Mouse (Mus musculus) bone marrow, adult 2 months (tissue): ENCODE measurements around the gene Btn1a1. TPM values are rescaled to one million over a fixed set of nuclear protein-coding genes. Genes with fewer than 3 reads are reported as not detected.

ENCODE experiments used
- H3K27ac ChIP-seq: fragments of 200-500 bp; 2 replicates; pipeline ENCODE4 v1.5.1; 2012; ENCODE audit warnings: low read depth, mild to moderate bottlenecking, control low read depth, inconsistent platforms, low read length; ENCODE audit not compliant: control insufficient read depth, poor library complexity, insufficient read depth
- H3K4me1 ChIP-seq: fragments of 200-500 bp; 2 replicates; pipeline ENCODE4 v1.6.1; 2011; ENCODE audit warnings: low read length; ENCODE audit not compliant: control insufficient read depth, insufficient read depth
- H3K4me3 ChIP-seq: fragments of 200-500 bp; replicated peaks from 2 replicates; pipeline ENCODE3; 2011; ENCODE audit warnings: mild to moderate bottlenecking, low read depth, low read length, control low read depth; ENCODE audit not compliant: control insufficient read depth
- CTCF ChIP-seq: fragments of 200-500 bp; IDR thresholded peaks from 2 replicates; pipeline ENCODE4 v1.5.1; 2011; ENCODE audit warnings: low read length, control low read depth; ENCODE audit not compliant: control insufficient read depth, insufficient read depth
- POLR2A ChIP-seq: fragments of 200-500 bp; IDR thresholded peaks from 2 replicates; pipeline ENCODE4 v1.6.1; 2011; ENCODE audit warnings: low read depth, mild to moderate bottlenecking, control low read depth, low read length, borderline replicate concordance; ENCODE audit not compliant: control insufficient read depth
- WGBS: fragments of 180-500 bp; shearing (Covaris S2); methylation state at CpG from one replicate; pipeline ENCODE4 v1.1.7; 2018; 5-methylcytosine and 5-hydroxymethylcytosine counted together
- polyA plus RNA-seq: library from polyadenylated mRNA; stranded (reverse); fragments of >200 nt; gene quantifications from 2 replicates; pipeline ENCODE4 v1.2.4, GENCODE M21; 2011; ENCODE audit warnings: low replicate concordance; ENCODE audit not compliant: missing spikeins, insufficient read depth, insufficient read length

Gene Btn1a1
- polyA plus RNA-seq, 1 experiment: 0.87 TPM

GRCm38 (mm10) chr13:23412211-23412629 lies 53.5 kb downstream of the Btn1a1 start:
- TF ChIP-seq POLR2A (no peak), CTCF (no peak)
- H3K4me3 ChIP-seq: peak overlapping the region; percentile 24
- WGBS: 2% methylated on average over 20 of the region's 20 CpGs
- no peaks in the 10 kb centered on the region for H3K4me1 ChIP-seq
- H3K27ac ChIP-seq: no peak overlapping the region

GRCm38 (mm10) chr13:23411311-23412210 lies 54.1 kb downstream of the Btn1a1 start:
- Histone ChIP-seq H3K27ac (no peak overlapping the region), H3K4me3 (no peak overlapping the region), H3K4me1 (no peaks in the 10 kb centered on the region)
- TF ChIP-seq POLR2A (no peak), CTCF (no peak)
- 19% methylated on average over 29 of the region's 29 CpGs for WGBS

- Histone ChIP-seq H3K4me3 (no peak overlapping the region), H3K27ac (no peak overlapping the region), H3K4me1 (no peaks in the 10 kb centered on the region)
- TF ChIP-seq POLR2A: no peak
- no peak for TF ChIP-seq CTCF
- 55% methylated on average over 9 of the region's 9 CpGs for WGBS
Observed at GRCm38 (mm10) chr13:23410632-23411031, 55.1 kb downstream of the Btn1a1 start.

Other genes with a start within 250 kb of the Btn1a1 start
- not detected in 2 replicates for gene Vmn1r222, start 230.0 kb downstream of the Btn1a1 start, polyA plus RNA-seq
- not detected in 2 replicates for gene Vmn1r223, start 218.8 kb downstream of the Btn1a1 start, polyA plus RNA-seq
- gene Zfp322a, start 96.7 kb downstream of the Btn1a1 start, polyA plus RNA-seq: 4.2 and 6.1 TPM in 2 replicates
- gene Abt1, start 42.0 kb downstream of the Btn1a1 start, polyA plus RNA-seq: 8.5 and 10.4 TPM in 2 replicates
- 0.47 TPM in 1 of 2 replicates, not detected in the other for gene Btn2a2, start 23.0 kb upstream of the Btn1a1 start, polyA plus RNA-seq
- 23.3 and 39.5 TPM in 2 replicates for gene Hist1h4h, start 65.1 kb upstream of the Btn1a1 start, polyA plus RNA-seq
- 105 and 151 TPM in 2 replicates for gene Hist1h2af, start 68.0 kb upstream of the Btn1a1 start, polyA plus RNA-seq
- gene Hist1h3g, start 69.5 kb upstream of the Btn1a1 start, polyA plus RNA-seq: 16.1 and 17.7 TPM in 2 replicates
- 6.8 and 11.4 TPM in 2 replicates for gene Hist1h2bh, start 77.5 kb upstream of the Btn1a1 start, polyA plus RNA-seq
- 3.0 and 6.4 TPM in 2 replicates for gene Hist1h3f, start 78.2 kb upstream of the Btn1a1 start, polyA plus RNA-seq
- 114 and 284 TPM in 2 replicates for gene Hist1h4f, start 85.7 kb upstream of the Btn1a1 start, polyA plus RNA-seq
- gene Hist1h1d, start 87.4 kb upstream of the Btn1a1 start, polyA plus RNA-seq: 9.7 and 12.7 TPM in 2 replicates
- 5.3 and 12.9 TPM in 2 replicates for gene Hist1h3e, start 96.5 kb upstream of the Btn1a1 start, polyA plus RNA-seq
- 12.5 and 23.9 TPM in 2 replicates for gene Hist1h2ae, start 105.3 kb upstream of the Btn1a1 start, polyA plus RNA-seq
- gene Hist1h2bg, start 105.5 kb upstream of the Btn1a1 start, polyA plus RNA-seq: 65.5 and 109 TPM in 2 replicates
- gene Hist1h2bf, start 108.3 kb upstream of the Btn1a1 start, polyA plus RNA-seq: 32.4 and 40.5 TPM in 2 replicates
- gene Hist1h2ad, start 108.5 kb upstream of the Btn1a1 start, polyA plus RNA-seq: 2.6 and 4.3 TPM in 2 replicates
- 7.1 and 11.3 TPM in 2 replicates for gene Hist1h3d, start 109.9 kb upstream of the Btn1a1 start, polyA plus RNA-seq
- 50.4 and 64.8 TPM in 2 replicates for gene Hist1h4d, start 115.7 kb upstream of the Btn1a1 start, polyA plus RNA-seq
- gene Hist1h2be, start 155.2 kb upstream of the Btn1a1 start, polyA plus RNA-seq: 9.2 and 11.8 TPM in 2 replicates
- 27.6 and 54.3 TPM in 2 replicates for gene Hist1h1e, start 156.7 kb upstream of the Btn1a1 start, polyA plus RNA-seq
- 2.0 and 3.7 TPM in 2 replicates for gene Hist1h2ac, start 218.0 kb upstream of the Btn1a1 start, polyA plus RNA-seq
- gene Hist1h2bc, start 218.3 kb upstream of the Btn1a1 start, polyA plus RNA-seq: 42.9 and 54.0 TPM in 2 replicates
- 3.9 TPM in 1 of 2 replicates, not detected in the other for gene Hist1h1t, start 229.9 kb upstream of the Btn1a1 start, polyA plus RNA-seq
- gene Hist1h4c, start 232.6 kb upstream of the Btn1a1 start, polyA plus RNA-seq: 7.1 and 15.1 TPM in 2 replicates
- gene Hfe, start 245.0 kb upstream of the Btn1a1 start, polyA plus RNA-seq: 4.0 and 4.5 TPM in 2 replicates